Mouse (Mus musculus): ENCODE data around the gene Pknox2.
A peak's percentile ranks its signal among the peaks of the same experiment; 100 is the strongest.

Pknox2 gene

GRCm38 (mm10) chr9:37099595-37099994 is 47.6 kb downstream of the Pknox2 start:
- DNase-seq, result no peak

- no peak for DNase-seq
These were observed 48.6 kb downstream of the Pknox2 start for GRCm38 (mm10) chr9:37098600-37098999.

- DNase-seq, result no peak
These were observed 52.8 kb downstream of the Pknox2 start for GRCm38 (mm10) chr9:37094230-37094990.

GRCm38 (mm10) chr9:37093086-37093485 is 54.1 kb downstream of the Pknox2 start:
- no peak for DNase-seq

- DNase-seq, result no peak
These were observed 57.1 kb downstream of the Pknox2 start for GRCm38 (mm10) chr9:37089894-37090652.

GRCm38 (mm10) chr9:37085370-37085769 is 61.8 kb downstream of the Pknox2 start:
- peak; percentile 85 for DNase-seq

- DNase-seq, result no peak
These were observed 65.0 kb downstream of the Pknox2 start for GRCm38 (mm10) chr9:37082246-37082645.

GRCm38 (mm10) chr9:37080309-37080708 is 66.9 kb downstream of the Pknox2 start:
- DNase-seq, result no peak

- DNase-seq, result no peak
These were observed 70.2 kb downstream of the Pknox2 start for GRCm38 (mm10) chr9:37077063-37077418.

GRCm38 (mm10) chr9:37076386-37077062 is 70.7 kb downstream of the Pknox2 start:
- no peak for DNase-seq

GRCm38 (mm10) chr9:37075903-37076302 is 71.3 kb downstream of the Pknox2 start:
- DNase-seq, result no peak

- no peak for DNase-seq
These were observed 77.6 kb downstream of the Pknox2 start for GRCm38 (mm10) chr9:37069391-37070312.

GRCm38 (mm10) chr9:37067473-37067830 is 79.8 kb downstream of the Pknox2 start:
- no peak for DNase-seq

GRCm38 (mm10) chr9:37066732-37067472 is 80.3 kb downstream of the Pknox2 start:
- DNase-seq, result no peak

- DNase-seq, result no peak
These were observed 85.6 kb downstream of the Pknox2 start for GRCm38 (mm10) chr9:37061627-37062026.

- peak; percentile 70 for DNase-seq
These were observed 92.5 kb downstream of the Pknox2 start for GRCm38 (mm10) chr9:37054703-37055102.

GRCm38 (mm10) chr9:37053601-37054512 is 93.3 kb downstream of the Pknox2 start:
- DNase-seq, result peak; percentile 88

- peak; percentile 56 for DNase-seq
These were observed 94.2 kb downstream of the Pknox2 start for GRCm38 (mm10) chr9:37053041-37053440.

GRCm38 (mm10) chr9:37051669-37052068 is 95.5 kb downstream of the Pknox2 start:
- no peak for DNase-seq

GRCm38 (mm10) chr9:37047490-37047889 is 99.7 kb downstream of the Pknox2 start:
- DNase-seq, result no peak

- DNase-seq, result no peak
These were observed 101.3 kb downstream of the Pknox2 start for GRCm38 (mm10) chr9:37045875-37046274.
